Mouse (Mus musculus) limb, embryonic 15.5 days (tissue): ENCODE data around the gene Dnajb13. TPM values are rescaled to one million over a fixed set of nuclear protein-coding genes. Genes with fewer than 3 reads are reported as not detected.

Source experiments
- ATAC-seq: fragments of 200-750 bp; cut with Nextera tagmentation; 2 replicates; pipeline ENCODE4 v1.8.0; 2017; ENCODE audit warnings: low read depth, moderate TSS enrichment; ENCODE audit not compliant: insufficient number of reproducible peaks, low FRiP score, low TSS enrichment
- H3K27ac ChIP-seq: fragments of 300-500 bp; sonication (generic); 2 replicates; pipeline ENCODE4 v1.5.1; 2015; ENCODE audit warnings: moderate library complexity, mild to moderate bottlenecking, inconsistent platforms
- H3K27me3 ChIP-seq: fragments of 300-500 bp; sonication (generic); 2 replicates; pipeline ENCODE4 v1.6.1; 2015; ENCODE audit warnings: inconsistent platforms
- H3K36me3 ChIP-seq: fragments of 300-500 bp; sonication (generic); 2 replicates; pipeline ENCODE4 v1.6.1; 2015; ENCODE audit warnings: inconsistent platforms
- H3K4me1 ChIP-seq: fragments of 300-500 bp; sonication (generic); 2 replicates; pipeline ENCODE4 v1.6.1; 2015; ENCODE audit warnings: inconsistent platforms
- H3K4me2 ChIP-seq: fragments of 300-500 bp; sonication (generic); 2 replicates; pipeline ENCODE4 v1.6.1; 2015; ENCODE audit warnings: mild to moderate bottlenecking, inconsistent platforms
- H3K4me3 ChIP-seq: fragments of 300-500 bp; sonication (generic); 2 replicates; pipeline ENCODE4 v1.5.1; 2015; ENCODE audit warnings: mild to moderate bottlenecking, inconsistent platforms
- H3K9ac ChIP-seq: fragments of 300-500 bp; sonication (generic); 2 replicates; pipeline ENCODE4 v1.6.1; 2015; ENCODE audit warnings: inconsistent platforms
- H3K9me3 ChIP-seq: fragments of 300-500 bp; sonication (generic); 2 replicates; pipeline ENCODE4 v1.6.1; 2016; ENCODE audit warnings: inconsistent platforms
- WGBS: fragments of 180-500 bp; shearing (Covaris S2); methylation state at CpG from one replicate; pipeline ENCODE4 v1.1.7; 2015; 5-methylcytosine and 5-hydroxymethylcytosine counted together
- polyA plus RNA-seq: library from polyadenylated mRNA; unstranded; fragments of >200 nt; fragmentation: Nextera tagmentation; extraction: Ambion mirVana; gene quantifications from 2 replicates; pipeline ENCODE4 v1.2.1, GENCODE M21; 2015

The Dnajb13 gene
- polyA plus RNA-seq, 1 experiment from 2014 or later = 0.27 TPM

DNA sequence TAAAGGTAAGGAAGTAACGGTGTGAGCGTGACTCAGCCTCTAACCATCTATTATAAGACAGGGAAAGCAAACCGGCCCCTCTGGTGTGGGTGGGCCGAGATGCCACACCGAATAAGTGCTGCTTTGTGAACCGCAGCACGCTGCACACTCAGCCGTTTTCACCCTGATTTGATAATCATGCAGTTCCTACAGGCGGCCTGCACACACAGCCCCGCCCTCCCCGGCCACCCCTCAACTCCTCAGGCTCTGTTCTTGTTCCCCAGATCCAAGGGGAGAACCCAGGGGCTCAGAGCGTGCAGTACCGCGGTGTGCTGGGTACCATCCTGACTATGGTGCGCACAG, 35.0 kb downstream of the Dnajb13 start:
- H3K9ac ChIP-seq = no peak overlapping the region
- 0 out of 2 replicates have a peak, but pooled peaks cover 2% of the 10 kb centered on the region for H3K4me1 ChIP-seq
- no peak for ATAC-seq
- no peak overlapping the region for H3K4me2 ChIP-seq
- 65% methylated on average over 15 of the region's 15 CpGs for WGBS
- H3K27ac ChIP-seq = no peak overlapping the region
- H3K36me3 ChIP-seq = no peaks in the 10 kb centered on the region
- H3K9me3 ChIP-seq = no peaks in the 10 kb centered on the region
- H3K4me3 ChIP-seq = no peak overlapping the region
- H3K27me3 ChIP-seq = no peaks in the 10 kb centered on the region

DNA sequence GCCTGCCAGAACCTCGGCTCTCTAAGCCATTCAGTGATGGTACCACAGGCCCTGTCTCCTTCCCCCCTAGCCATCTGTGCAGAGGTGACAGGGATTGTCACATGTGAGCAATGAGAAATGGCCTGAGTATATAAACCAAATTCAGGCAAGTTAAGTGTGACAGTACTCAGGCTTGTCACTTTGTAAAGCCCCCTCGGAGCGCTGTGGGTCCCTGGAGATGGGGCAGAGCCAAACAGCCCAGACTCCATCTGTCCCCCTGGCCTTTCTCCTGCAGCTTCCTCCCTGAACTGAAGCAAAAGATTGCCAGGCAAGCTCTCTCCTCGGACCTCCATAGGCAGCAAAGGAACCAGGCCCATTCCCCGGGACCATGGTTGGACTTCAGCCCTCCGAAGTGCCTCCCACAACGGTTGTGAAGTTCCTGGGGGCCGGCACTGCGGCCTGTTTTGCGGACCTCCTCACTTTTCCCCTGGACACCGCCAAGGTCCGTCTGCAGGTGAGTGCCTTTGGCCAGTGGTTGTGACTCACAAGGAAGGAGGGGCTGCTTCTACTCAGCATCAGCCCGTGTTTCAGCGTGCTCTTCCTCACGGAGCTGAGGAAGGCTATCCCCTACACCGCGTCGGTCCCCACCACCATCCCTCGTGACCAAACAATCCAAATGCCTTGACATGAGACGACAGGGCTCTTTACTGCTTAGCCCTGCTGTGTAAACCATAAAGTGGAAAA, 35.5 kb downstream of the Dnajb13 start:
- 73% methylated on average over 20 of the region's 20 CpGs for WGBS
- Histone ChIP-seq H3K27me3 (no peaks in the 10 kb centered on the region), H3K27ac (no peak overlapping the region), H3K36me3 (no peaks in the 10 kb centered on the region), H3K9ac (no peak overlapping the region), H3K4me3 (no peak overlapping the region), H3K9me3 (no peaks in the 10 kb centered on the region), H3K4me2 (no peak overlapping the region), H3K4me1 (0 out of 2 replicates have a peak, but pooled peaks cover 2% of the 10 kb centered on the region)
- ATAC-seq = no peak

DNA sequence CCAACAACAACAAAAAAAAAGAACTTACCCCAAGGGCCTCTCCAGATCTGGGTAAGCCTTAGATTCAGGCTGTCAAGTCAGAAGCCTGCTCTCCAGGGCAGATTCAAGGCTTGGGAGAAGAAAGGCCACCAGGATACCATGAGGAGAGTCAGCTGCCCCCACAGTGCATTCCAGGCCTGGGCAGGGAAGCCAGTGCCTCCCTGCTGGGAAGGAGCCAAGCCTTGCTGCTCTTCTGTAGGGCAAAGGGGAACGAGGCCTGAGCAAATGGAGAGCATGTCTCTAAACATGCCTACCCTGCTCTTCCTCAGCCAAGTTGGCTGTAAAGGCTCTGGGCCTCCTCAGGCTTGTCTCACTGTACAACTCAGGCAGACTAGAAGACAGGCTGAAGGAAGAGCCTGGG, 40.1 kb downstream of the Dnajb13 start:
- peaks cover 11% of the 10 kb centered on the region for H3K36me3 ChIP-seq
- H3K27me3 ChIP-seq = no peaks in the 10 kb centered on the region
- no peaks in the 10 kb centered on the region for H3K4me1 ChIP-seq
- no peak for ATAC-seq
- WGBS = 30% methylated on average over 1 of the region's 1 CpGs
- no peak overlapping the region for H3K4me2 ChIP-seq
- H3K27ac ChIP-seq = no peak overlapping the region
- no peaks in the 10 kb centered on the region for H3K9me3 ChIP-seq
- H3K9ac ChIP-seq = no peak overlapping the region
- no peak overlapping the region for H3K4me3 ChIP-seq

DNA sequence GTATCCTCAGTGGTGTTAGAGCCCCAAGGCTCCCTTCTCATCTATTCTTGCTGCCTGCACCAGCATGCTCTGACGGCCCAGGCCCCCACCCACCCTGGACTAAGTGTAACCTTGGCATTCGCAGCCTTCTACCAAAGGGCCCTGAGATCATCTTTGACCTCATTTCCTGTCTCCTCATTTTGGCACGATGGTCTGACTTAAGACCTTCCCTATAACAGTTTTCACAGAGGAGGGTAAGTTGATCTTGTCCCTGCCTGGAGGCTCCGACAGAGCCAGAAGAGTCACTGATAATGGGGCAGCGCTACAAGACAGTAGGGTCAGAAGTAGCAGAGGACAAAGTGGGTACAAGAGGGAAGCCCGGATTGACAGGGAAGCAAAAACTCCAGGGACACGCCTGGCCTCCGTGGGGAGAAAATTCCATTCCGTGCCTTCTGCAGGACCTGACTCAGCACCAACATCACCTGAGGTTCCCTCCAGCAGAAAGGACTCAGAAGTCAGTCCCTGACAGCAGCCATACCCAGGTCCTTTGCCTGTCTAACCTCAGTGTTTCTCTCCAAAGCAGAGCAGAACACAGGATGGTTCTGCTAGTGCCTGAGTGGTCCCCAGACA, 40.8 kb downstream of the Dnajb13 start:
- Histone ChIP-seq H3K4me1 (no peaks in the 10 kb centered on the region), H3K4me2 (no peak overlapping the region), H3K4me3 (no peak overlapping the region), H3K27me3 (no peaks in the 10 kb centered on the region), H3K9me3 (no peaks in the 10 kb centered on the region), H3K9ac (no peak overlapping the region), H3K36me3 (peaks cover 18% of the 10 kb centered on the region), H3K27ac (no peak overlapping the region)
- ATAC-seq = no peak
- 80% methylated on average over 9 of the region's 9 CpGs for WGBS

DNA sequence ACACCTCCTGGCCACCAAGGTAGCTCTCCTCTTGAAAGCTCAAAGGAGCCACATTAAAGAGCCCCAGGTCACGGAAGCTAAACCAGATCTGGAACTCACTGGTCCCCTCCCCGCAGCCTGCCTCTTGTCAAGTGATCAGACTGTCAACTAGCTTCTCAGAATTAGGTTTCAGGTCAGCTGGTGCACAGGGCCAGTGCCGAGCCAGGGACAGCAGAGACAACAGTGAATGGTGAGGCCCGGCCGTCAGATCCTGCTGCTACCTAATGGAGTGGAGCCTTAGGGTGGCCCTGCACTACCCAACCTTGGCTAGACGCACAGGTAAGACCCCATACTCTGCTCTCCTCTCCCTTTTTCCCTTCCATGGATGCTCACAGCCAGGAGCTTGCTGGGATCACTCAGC, 42.0 kb downstream of the Dnajb13 start, which contains the start of gene Ucp3:
Ucp3 (plus strand) TSS at position 214 of the 400 bp plus-strand sequence.
- Histone ChIP-seq H3K36me3 (peaks cover 20% of the 10 kb centered on the region), H3K9ac (no peak within 1 kb of the TSS), H3K4me3 (no peak within 1 kb of the TSS), H3K4me2 (no peak within 1 kb of the TSS), H3K9me3 (no peaks in the 10 kb centered on the region), H3K27ac (no peak within 1 kb of the TSS), H3K4me1 (no peaks in the 10 kb centered on the region), H3K27me3 (no peaks in the 10 kb centered on the region)
- 78% methylated on average over 6 of the region's 6 CpGs for WGBS
- no peak for ATAC-seq

DNA sequence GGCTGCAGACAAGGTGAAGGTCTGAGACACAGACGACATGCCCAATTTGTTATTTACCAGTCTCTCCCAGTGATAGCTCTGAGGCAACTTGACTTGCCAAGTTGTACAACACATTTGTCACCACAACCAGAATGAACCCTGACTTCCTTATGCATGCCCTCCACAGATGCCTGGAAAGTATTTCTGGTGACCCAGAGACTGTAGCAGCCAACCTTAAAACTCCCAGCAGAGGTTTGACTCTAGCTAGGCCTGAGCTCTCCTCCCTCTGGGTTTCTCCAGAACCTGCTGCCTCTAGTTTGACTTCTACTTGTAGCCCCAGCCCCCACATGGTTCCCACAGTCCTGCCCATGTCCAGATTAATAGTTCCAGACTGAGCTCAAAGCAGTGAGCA, 43.4 kb downstream of the Dnajb13 start:
- H3K9ac ChIP-seq = no peak overlapping the region
- H3K9me3 ChIP-seq = no peaks in the 10 kb centered on the region
- no peak overlapping the region for H3K27ac ChIP-seq
- 88% methylated on average over 1 of the region's 1 CpGs for WGBS
- H3K36me3 ChIP-seq = peaks cover 24% of the 10 kb centered on the region
- no peaks in the 10 kb centered on the region for H3K27me3 ChIP-seq
- H3K4me3 ChIP-seq = no peak overlapping the region
- H3K4me2 ChIP-seq = no peak overlapping the region
- no peaks in the 10 kb centered on the region for H3K4me1 ChIP-seq
- no peak for ATAC-seq

DNA sequence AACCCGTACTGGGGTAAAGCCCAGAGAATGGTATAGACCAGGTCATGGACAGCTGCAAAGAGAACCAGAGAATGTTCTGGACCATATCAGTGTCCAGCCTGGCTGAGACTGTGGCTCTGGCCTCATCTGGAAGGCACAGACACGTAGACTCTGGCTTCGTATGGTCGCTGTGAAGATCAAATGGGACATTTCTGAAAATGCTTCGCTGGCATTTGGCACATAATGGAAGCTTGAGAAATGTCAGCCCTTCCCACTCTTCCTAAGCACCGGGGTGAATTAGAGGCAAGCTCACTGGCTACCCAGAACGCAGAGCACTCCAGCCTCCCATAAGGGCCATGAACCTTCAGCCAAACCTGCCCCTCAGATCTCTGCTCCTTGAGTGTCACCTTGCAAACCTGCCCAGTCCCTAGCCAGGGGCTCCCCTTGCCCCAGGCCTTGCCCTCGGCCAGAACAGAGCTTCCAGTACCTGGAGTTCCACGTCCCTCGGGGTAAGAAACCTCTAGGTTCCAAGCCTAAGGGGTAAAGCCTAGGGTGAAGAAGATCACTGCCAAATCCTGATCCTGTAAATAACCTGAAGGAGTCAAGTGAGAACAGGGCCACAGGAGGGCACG, 43.9 kb downstream of the Dnajb13 start:
- no peak overlapping the region for H3K27ac ChIP-seq
- peaks cover 24% of the 10 kb centered on the region for H3K36me3 ChIP-seq
- ATAC-seq = no peak
- no peaks in the 10 kb centered on the region for H3K9me3 ChIP-seq
- H3K4me2 ChIP-seq = no peak overlapping the region
- H3K4me3 ChIP-seq = no peak overlapping the region
- H3K4me1 ChIP-seq = peaks cover under 1% of the 10 kb centered on the region; the same call in 1 of the 2 replicates
- H3K9ac ChIP-seq = no peak overlapping the region
- H3K27me3 ChIP-seq = no peaks in the 10 kb centered on the region
- 86% methylated on average over 11 of the region's 11 CpGs for WGBS

DNA sequence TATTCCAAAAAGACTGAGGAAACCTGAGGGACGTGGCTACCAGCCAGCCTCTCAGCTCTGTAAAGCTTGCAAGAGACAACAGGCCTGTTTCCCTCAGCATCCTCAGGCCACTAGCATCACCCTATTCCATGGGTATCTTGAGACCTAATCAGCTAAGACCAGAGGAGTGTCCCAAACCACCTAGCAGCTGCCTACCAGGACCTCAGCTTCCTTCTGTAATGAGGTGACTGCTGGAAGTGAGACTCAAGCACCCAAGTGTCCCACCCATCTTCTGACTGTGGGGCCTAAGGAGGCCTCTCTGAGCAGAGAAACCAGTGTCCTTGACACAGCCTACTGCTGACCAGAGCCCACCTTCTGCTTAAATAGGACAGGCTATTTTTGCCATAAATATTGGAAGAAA, 45.3 kb downstream of the Dnajb13 start:
- no peak overlapping the region for H3K9ac ChIP-seq
- H3K9me3 ChIP-seq = no peaks in the 10 kb centered on the region
- H3K4me1 ChIP-seq = peaks cover 10% of the 10 kb centered on the region
- H3K4me3 ChIP-seq = no peak overlapping the region
- peaks cover 25% of the 10 kb centered on the region for H3K36me3 ChIP-seq
- H3K4me2 ChIP-seq = no peak overlapping the region
- 91% methylated on average over 1 of the region's 1 CpGs for WGBS
- H3K27me3 ChIP-seq = no peaks in the 10 kb centered on the region
- no peak for ATAC-seq
- no peak overlapping the region for H3K27ac ChIP-seq

DNA sequence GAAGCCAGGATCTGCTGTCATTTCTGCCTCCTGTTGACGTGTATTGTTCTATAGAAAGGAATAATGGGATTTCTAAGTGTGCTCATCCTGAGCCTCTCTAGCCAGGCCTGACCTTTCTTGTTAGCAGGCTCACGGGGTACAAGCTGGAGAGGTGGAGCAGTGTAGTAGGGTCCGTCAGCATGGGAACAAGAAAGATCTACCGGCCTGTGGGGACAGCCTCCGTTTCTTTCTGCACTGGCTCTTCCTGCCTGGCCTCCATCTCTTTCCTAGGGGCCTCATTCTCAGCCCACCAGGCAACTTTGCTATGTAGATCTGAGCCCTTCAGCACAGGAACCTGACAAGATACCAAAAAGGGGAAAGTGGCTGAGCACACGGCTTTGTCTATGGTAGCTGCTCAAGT, 46.0 kb downstream of the Dnajb13 start:
- no peak overlapping the region for H3K27ac ChIP-seq
- no peak for ATAC-seq
- no peaks in the 10 kb centered on the region for H3K9me3 ChIP-seq
- WGBS = 87% methylated on average over 6 of the region's 6 CpGs
- H3K4me1 ChIP-seq = peaks cover 10% of the 10 kb centered on the region
- no peaks in the 10 kb centered on the region for H3K27me3 ChIP-seq
- peaks cover 30% of the 10 kb centered on the region for H3K36me3 ChIP-seq
- H3K4me3 ChIP-seq = no peak overlapping the region
- no peak overlapping the region for H3K9ac ChIP-seq
- H3K4me2 ChIP-seq = no peak overlapping the region

DNA sequence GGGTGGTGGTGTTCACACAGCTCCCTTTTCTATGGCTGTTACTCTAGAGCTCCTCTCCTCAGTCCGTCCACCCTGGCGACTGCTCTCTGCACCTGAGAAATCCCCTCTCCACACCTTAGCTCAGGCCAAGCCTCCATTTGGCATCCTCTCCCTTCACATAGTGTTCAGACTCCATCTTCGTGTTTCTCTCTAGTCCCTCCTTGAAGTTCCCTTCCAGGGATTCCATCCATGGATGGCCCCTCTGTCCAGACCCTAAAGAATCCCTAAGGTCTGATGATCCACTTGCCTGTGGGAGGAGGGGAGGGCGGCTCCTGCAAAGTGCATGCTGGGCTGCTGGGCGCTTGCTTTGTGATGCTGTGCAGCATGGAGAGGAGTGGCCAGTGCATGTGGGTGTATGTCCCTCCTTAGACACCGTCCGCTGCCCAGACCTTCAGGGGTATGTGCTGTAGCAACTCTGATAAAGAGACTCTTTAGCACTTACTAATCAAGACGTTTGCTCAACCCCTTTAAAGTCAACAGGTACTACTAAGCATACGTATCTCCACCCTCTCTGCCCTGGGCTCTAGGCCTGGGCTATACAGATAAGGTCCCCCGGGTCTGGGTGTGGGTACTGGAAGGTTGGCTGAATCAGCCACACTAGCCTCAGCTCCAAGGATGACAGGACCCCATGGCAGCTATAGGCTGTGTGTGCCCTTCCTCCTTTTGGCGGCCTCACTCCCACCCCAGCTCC, 47.8 kb downstream of the Dnajb13 start:
- no peak overlapping the region for H3K27ac ChIP-seq
- 88% methylated on average over 11 of the region's 11 CpGs for WGBS
- no peak overlapping the region for H3K4me3 ChIP-seq
- ATAC-seq = no peak
- no peak overlapping the region for H3K4me2 ChIP-seq
- peaks cover 10% of the 10 kb centered on the region for H3K4me1 ChIP-seq
- H3K9ac ChIP-seq = no peak overlapping the region
- peaks cover 33% of the 10 kb centered on the region for H3K36me3 ChIP-seq
- no peaks in the 10 kb centered on the region for H3K9me3 ChIP-seq
- no peaks in the 10 kb centered on the region for H3K27me3 ChIP-seq

DNA sequence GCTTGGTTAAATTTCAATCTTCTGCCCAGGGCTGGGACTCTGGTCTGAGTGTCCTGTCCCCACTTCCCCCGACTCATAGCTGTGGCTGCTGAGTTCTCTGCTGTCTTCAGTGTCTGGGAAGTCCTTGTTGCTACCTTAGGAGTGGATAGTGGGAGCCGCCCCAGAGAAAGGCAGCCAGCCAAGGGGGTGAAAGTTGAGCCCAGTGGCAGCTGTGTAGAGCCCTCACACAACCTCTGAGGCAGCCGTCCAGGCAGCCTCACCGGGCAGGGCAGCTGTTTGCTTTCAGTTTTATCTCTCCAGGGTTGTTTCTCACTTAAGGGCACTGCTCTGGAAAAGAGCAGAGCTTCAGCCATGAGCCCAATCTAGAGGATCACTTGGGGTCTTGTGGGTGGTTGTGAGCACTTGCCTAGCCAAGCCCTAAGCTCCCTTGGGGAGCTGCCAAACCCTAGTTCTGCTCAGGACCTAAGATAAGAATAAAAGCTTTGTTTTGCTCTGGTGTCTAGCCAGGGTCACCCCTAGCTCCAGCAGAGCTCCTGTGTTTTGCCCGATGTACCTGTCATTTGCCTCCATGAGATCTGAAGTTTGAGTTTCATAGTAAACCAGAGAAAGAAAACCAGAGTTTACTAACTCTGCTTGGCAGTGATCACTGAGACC, 49.0 kb downstream of the Dnajb13 start:
- Histone ChIP-seq H3K9ac (no peak overlapping the region), H3K4me3 (no peak overlapping the region), H3K9me3 (no peaks in the 10 kb centered on the region), H3K27ac (peak overlapping the region; percentile 40; the same call in 1 of the 2 replicates), H3K27me3 (no peaks in the 10 kb centered on the region), H3K4me1 (peaks cover 10% of the 10 kb centered on the region), H3K4me2 (no peak overlapping the region), H3K36me3 (peaks cover 38% of the 10 kb centered on the region)
- peak; percentile 46; the same call in 1 of the 2 replicates for ATAC-seq
- WGBS = 52% methylated on average over 5 of the region's 5 CpGs
